27 mouse cellular contexts compared by ENCODE assay signal in the genomic region with DNA sequence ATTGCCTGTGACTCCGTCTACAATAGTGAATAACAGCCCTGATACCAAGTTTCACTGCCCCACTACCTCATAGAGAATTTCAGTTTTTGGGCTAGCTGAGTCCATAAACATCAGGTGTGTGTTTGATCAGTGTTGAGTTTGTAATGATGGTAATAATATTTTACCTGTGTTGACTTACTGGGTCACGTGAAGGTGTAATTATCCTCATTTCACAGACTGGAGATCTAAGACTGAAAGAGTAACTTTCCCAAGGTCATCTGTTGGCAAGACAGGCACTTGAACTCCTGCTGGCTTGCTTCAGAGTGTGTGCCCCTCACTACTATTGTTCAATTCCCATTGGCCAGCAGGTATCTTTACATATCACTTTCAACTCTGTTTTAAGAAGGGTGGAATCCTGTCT.
"Had no signal": no experiment of that assay in that cellular context is flagged by ENCODE, and none has a peak within 500 bp of the region (broad histone marks: within the 10 kb centered on the region; RNA-seq: fewer than 3 reads in every experiment).

No protein-coding gene starts in this region.

- H3K36me3 ChIP-seq: heart, embryonic 12.5 days; hindbrain, embryonic 12.5 days; kidney, embryonic 15.5 days; limb, embryonic 15.5 days; liver, embryonic 12.5 days had no signal

- H3K27me3 ChIP-seq: heart, embryonic 12.5 days; hindbrain, embryonic 12.5 days; kidney, embryonic 15.5 days; limb, embryonic 13.5 days; limb, embryonic 15.5 days; liver, embryonic 12.5 days had no signal

- H3K4me2 ChIP-seq: heart, embryonic 12.5 days; hindbrain, embryonic 12.5 days; hindbrain, embryonic 14.5 days; kidney, embryonic 15.5 days; limb, embryonic 13.5 days; limb, embryonic 15.5 days; liver, embryonic 12.5 days had no signal

- H3K4me3 ChIP-seq: gastrocnemius, adult 2 months; heart, embryonic 10.5 days; heart, embryonic 12.5 days; hindbrain, embryonic 10.5 days; hindbrain, embryonic 12.5 days; kidney, embryonic 15.5 days; limb, embryonic 13.5 days; limb, embryonic 15.5 days; liver, embryonic 12.5 days had no signal

- H3K9me3 ChIP-seq: heart, embryonic 10.5 days; heart, embryonic 12.5 days; hindbrain, embryonic 10.5 days; hindbrain, embryonic 12.5 days; kidney, embryonic 15.5 days; limb, embryonic 13.5 days; limb, embryonic 15.5 days; liver, embryonic 12.5 days had no signal

- H3K27ac ChIP-seq: gastrocnemius, adult 2 months; heart, embryonic 10.5 days; hindbrain, embryonic 10.5 days; hindbrain, embryonic 12.5 days; hindbrain, embryonic 14.5 days; kidney, embryonic 15.5 days; kidney, postnatal 0 days; limb, embryonic 13.5 days; limb, embryonic 15.5 days; liver, embryonic 12.5 days; liver, embryonic 14.5 days had no signal

- ATAC-seq: hindbrain, embryonic 16.5 days; inflammation-experienced regulatory T-cells, adult 6 months; liver, embryonic 12.5 days had no signal

- H3K9ac ChIP-seq: heart, embryonic 12.5 days; hindbrain, embryonic 12.5 days; hindbrain, embryonic 14.5 days; kidney, embryonic 15.5 days; limb, embryonic 13.5 days; limb, embryonic 15.5 days; liver, embryonic 12.5 days; liver, embryonic 14.5 days had no signal

- DNase-seq: gastrocnemius, adult 2 months; gastrocnemius, postnatal 10 days; gastrocnemius, postnatal 25 days; heart, adult 18-20 months; heart, postnatal 10 days; heart, postnatal 4 days; kidney, adult 11 months; kidney, adult 2 months; kidney, adult 9 months; kidney, postnatal 14 days; kidney, postnatal 36 days; layer of hippocampus, adult 9-11 months; layer of hippocampus, postnatal 36 days; left cerebral cortex, postnatal 4 days had no signal
